Mouse (Mus musculus): ENCODE measurements around the gene Abhd2. TPM values are rescaled to one million over a fixed set of nuclear protein-coding genes. Genes with fewer than 3 reads are reported as not detected.

Abhd2 gene
- polyA plus RNA-seq, 1 experiment from 2014 or later, result 5.6 TPM

DNA sequence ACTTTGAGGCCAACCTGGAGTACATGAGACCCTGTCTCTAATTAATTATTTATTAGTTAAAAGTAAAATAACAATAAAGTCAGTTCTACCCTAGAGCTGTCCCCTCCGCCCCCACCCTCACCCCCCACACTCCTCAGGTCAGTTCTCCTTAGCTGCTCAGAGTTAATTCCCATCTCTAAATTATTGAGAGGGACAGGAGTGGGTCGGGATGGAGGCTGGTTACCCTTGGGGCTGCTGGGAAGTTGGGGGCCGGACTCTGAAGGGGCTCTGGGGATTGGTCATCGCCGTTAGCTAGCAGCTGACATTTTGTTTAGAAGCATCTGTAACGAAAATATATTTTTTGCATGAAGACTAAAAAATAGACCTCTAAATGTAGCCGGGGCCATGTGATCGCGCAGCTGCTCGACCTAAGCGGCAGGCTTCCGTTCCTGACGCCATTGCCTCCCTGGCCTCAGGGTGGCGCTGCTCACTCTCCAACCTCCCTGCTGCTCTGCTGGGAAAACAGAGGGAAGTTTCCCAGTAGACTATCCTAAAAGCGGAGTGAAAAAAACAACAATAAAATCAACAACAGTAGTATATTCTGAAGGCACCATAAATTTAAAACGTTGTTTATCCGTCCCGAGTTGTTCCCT lies 26.8 kb upstream of the Abhd2 start:
- WGBS, result 14% methylated on average over 18 of the region's 18 CpGs
- peak; percentile 53; the same call in 1 of the 2 replicates for ATAC-seq (ENCODE audit: insufficient number of reproducible peaks, low FRiP score)
- Histone ChIP-seq H3K27me3 (replicated peaks) (0 out of 2 replicates have a peak, but pooled peaks cover 5% of the 10 kb centered on the region), H3K36me3 (no peaks in the 10 kb centered on the region), H3K9me3 (replicated peaks) (no peaks in the 10 kb centered on the region), H3K27ac (ENCODE audit: poor library complexity, severe bottlenecking) (no peak overlapping the region), H3K9ac (0 out of 2 replicates have a peak overlapping the region, but pooled peaks have one; percentile 25), H3K4me2 (peak overlapping the region; percentile 59), H3K4me3 (peak overlapping the region; percentile 22; the same call in 1 of the 2 replicates), H3K4me1 (replicated peaks) (peaks cover 17% of the 10 kb centered on the region; the same call in 1 of the 2 replicates)

DNA sequence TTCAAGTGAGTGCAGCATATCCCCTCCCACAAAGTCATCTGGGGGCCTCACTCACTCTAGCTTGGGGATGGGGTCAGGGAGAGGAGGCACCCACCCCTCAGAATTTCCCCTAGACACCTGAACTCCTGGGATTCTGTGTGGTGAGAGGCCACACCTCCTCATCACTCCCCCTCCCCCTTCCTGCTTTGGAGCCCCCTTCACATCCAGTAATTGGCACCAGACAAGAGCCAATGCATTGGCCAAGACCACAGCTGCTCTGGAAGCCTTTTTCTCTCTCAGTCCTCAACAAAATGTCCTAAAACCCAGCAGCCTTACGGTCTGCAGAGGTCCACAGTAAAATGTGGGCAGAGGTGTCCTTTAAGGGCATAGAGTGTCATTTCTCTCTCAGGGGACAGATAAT lies 25.6 kb upstream of the Abhd2 start:
- 68% methylated on average over 1 of the region's 1 CpGs for WGBS
- no peak for ATAC-seq (ENCODE audit: insufficient number of reproducible peaks, low FRiP score)
- no peak overlapping the region for H3K9ac ChIP-seq
- H3K9me3 ChIP-seq (replicated peaks), result no peaks in the 10 kb centered on the region
- no peak overlapping the region for H3K4me2 ChIP-seq
- no peak overlapping the region for H3K4me3 ChIP-seq
- H3K27me3 ChIP-seq (replicated peaks), result 0 out of 2 replicates have a peak, but pooled peaks cover 3% of the 10 kb centered on the region
- H3K36me3 ChIP-seq, result no peaks in the 10 kb centered on the region
- no peak overlapping the region for H3K27ac ChIP-seq (ENCODE audit: poor library complexity, severe bottlenecking)
- H3K4me1 ChIP-seq (replicated peaks), result peaks cover 17% of the 10 kb centered on the region; the same call in 1 of the 2 replicates

DNA sequence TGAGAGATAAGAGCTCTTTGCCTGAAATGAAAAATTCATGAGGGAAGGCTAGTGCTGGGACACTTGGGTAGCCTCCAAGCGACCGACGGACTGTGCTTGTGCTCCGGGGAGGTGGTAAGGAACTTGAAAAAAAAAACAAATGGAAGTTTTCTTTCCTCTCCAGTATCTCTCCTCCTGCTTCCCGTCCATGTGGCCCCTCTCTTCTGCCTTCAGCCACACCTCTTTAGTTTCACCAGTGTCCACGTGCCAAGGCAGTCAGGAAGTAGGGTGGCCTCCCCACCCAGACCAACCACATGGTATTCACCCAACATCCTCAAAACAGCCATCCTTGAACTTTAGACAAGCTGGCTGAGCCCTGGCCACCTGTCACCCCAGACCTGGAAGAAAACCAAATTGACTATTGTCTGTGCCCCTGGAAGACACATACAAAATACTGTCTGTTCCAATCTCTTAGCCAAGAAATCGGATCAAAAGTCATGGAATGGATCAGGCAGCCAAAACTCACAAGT lies 25.1 kb upstream of the Abhd2 start:
- H3K36me3 ChIP-seq, result no peaks in the 10 kb centered on the region
- no peak overlapping the region for H3K4me2 ChIP-seq
- H3K9me3 ChIP-seq (replicated peaks), result no peaks in the 10 kb centered on the region
- no peak for ATAC-seq (ENCODE audit: insufficient number of reproducible peaks, low FRiP score)
- no peak overlapping the region for H3K27ac ChIP-seq (ENCODE audit: poor library complexity, severe bottlenecking)
- H3K4me1 ChIP-seq (replicated peaks), result peaks cover 17% of the 10 kb centered on the region; the same call in 1 of the 2 replicates
- WGBS, result 39% methylated on average over 7 of the region's 7 CpGs
- H3K9ac ChIP-seq, result no peak overlapping the region
- H3K4me3 ChIP-seq, result no peak overlapping the region
- H3K27me3 ChIP-seq (replicated peaks), result no peaks in the 10 kb centered on the region

DNA sequence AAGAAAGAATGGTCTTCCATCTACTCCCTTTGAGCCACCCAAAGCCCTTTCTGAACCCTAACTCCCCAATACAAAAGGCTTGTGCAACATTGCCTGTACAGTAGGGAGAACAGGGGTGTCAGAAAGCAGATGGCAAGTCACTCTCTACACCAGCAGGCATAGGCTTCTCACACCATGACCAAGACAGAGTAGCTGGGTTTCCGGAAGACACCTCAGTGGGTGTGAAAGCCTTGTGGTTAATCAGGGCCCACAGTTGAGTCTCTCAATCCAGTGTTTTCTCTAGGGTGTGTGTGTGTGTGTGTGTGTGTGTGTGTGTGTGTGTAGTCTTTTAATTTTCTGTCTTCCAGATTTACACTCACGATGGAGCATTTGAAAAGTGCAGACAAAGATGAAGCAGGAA lies 23.4 kb upstream of the Abhd2 start:
- Histone ChIP-seq H3K4me2 (no peak overlapping the region), H3K9me3 (replicated peaks) (no peaks in the 10 kb centered on the region), H3K4me1 (replicated peaks) (peaks cover 12% of the 10 kb centered on the region; the same call in 1 of the 2 replicates), H3K27me3 (replicated peaks) (no peaks in the 10 kb centered on the region), H3K27ac (ENCODE audit: poor library complexity, severe bottlenecking) (no peak overlapping the region), H3K9ac (no peak overlapping the region), H3K36me3 (no peaks in the 10 kb centered on the region), H3K4me3 (no peak overlapping the region)
- ATAC-seq (ENCODE audit: insufficient number of reproducible peaks, low FRiP score), result no peak
- WGBS, result 85% methylated on average over 2 of the region's 2 CpGs

DNA sequence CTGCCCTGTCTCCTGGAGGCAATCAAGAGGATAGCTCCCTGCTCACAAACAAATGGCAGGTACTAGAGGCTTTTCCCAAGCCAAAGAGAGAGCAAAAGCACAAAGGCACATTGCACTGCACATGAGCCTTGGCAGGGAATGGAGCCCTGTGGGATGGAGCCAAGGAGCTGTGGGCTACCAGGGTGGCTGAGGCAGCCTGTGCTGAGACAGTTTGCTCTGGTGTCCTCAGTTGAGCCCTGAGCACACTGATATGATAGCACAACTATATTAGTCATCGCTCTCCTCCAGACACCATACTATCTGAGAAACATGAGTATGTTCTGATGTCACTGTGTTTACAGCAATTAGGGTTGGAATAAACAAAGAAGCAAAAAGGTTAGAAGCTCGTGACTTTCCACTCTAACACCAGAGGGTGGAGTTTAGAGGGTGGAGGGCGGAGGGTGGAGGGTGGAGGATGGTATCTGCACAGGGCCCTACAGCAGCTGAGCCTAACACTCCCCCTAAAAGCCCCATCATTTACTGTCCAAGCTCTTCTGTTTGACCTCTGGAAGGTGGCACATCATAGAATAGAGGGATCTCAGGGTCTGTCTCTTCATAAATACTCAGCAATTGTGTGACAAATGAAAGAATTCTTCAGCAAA lies 18.6 kb upstream of the Abhd2 start:
- no peak overlapping the region for H3K4me3 ChIP-seq

DNA sequence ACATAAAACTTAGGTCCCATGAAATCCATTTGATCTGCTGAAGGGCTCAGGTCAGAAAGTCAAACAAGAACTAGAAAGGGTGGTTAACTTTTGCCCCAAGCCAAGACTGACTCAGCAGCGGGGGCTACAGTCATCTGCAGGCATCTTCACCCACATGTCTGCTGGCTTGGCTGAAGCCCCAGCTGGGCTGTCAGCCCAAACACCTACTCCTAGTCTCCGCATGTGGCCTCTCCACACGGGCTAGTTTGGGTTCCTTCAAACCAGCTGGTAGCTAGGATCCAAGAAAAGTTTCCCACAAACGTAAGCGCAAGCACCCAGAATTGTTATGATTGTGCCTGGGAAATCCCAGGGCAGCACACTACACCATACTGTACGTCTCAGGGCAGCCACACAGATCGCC lies 17.6 kb upstream of the Abhd2 start:
- 86% methylated on average over 7 of the region's 7 CpGs for WGBS
- no peak overlapping the region for H3K9ac ChIP-seq
- H3K27me3 ChIP-seq (replicated peaks), result no peaks in the 10 kb centered on the region
- H3K4me1 ChIP-seq (replicated peaks), result no peaks in the 10 kb centered on the region
- H3K36me3 ChIP-seq, result no peaks in the 10 kb centered on the region
- no peak overlapping the region for H3K27ac ChIP-seq (ENCODE audit: poor library complexity, severe bottlenecking)
- no peak overlapping the region for H3K4me2 ChIP-seq
- no peaks in the 10 kb centered on the region for H3K9me3 ChIP-seq (replicated peaks)
- no peak overlapping the region for H3K4me3 ChIP-seq
- ATAC-seq (ENCODE audit: insufficient number of reproducible peaks, low FRiP score), result no peak

More for the DNA sequence above, 18.6 kb upstream of the Abhd2 start:
- H3K4me2 ChIP-seq, result no peak overlapping the region
- no peak overlapping the region for H3K9ac ChIP-seq
- no peak overlapping the region for H3K27ac ChIP-seq (ENCODE audit: poor library complexity, severe bottlenecking)
- H3K4me1 ChIP-seq (replicated peaks), result no peaks in the 10 kb centered on the region
- no peaks in the 10 kb centered on the region for H3K9me3 ChIP-seq (replicated peaks)
- peak; percentile 74 for ATAC-seq (ENCODE audit: insufficient number of reproducible peaks, low FRiP score)
- H3K36me3 ChIP-seq, result no peaks in the 10 kb centered on the region
- WGBS, result 58% methylated on average over 3 of the region's 3 CpGs
- H3K27me3 ChIP-seq (replicated peaks), result no peaks in the 10 kb centered on the region

DNA sequence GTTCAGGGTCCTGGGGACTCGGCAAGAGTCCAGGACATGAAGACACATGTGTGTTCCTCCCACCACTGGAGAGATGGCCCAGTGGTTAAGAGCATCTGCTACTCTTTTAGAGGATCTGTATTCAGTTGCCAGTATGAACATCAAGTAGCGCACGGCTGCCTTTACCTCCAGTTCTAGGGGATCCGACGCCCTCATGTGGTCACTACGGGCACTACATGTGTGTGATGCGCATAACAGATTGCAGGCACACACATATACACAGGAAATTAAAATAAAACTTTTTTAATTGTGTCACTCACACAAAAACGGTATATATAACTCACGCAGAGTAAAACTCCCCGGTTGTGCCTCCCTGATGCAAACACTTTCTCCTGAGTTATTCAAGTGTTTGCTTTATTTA lies 17.2 kb upstream of the Abhd2 start:
- no peaks in the 10 kb centered on the region for H3K9me3 ChIP-seq (replicated peaks)
- 81% methylated on average over 10 of the region's 10 CpGs for WGBS
- no peaks in the 10 kb centered on the region for H3K27me3 ChIP-seq (replicated peaks)
- no peak for ATAC-seq (ENCODE audit: insufficient number of reproducible peaks, low FRiP score)
- H3K36me3 ChIP-seq, result no peaks in the 10 kb centered on the region
- no peak overlapping the region for H3K9ac ChIP-seq
- H3K4me3 ChIP-seq, result no peak overlapping the region
- no peak overlapping the region for H3K4me2 ChIP-seq
- H3K27ac ChIP-seq (ENCODE audit: poor library complexity, severe bottlenecking), result no peak overlapping the region
- H3K4me1 ChIP-seq (replicated peaks), result no peaks in the 10 kb centered on the region

DNA sequence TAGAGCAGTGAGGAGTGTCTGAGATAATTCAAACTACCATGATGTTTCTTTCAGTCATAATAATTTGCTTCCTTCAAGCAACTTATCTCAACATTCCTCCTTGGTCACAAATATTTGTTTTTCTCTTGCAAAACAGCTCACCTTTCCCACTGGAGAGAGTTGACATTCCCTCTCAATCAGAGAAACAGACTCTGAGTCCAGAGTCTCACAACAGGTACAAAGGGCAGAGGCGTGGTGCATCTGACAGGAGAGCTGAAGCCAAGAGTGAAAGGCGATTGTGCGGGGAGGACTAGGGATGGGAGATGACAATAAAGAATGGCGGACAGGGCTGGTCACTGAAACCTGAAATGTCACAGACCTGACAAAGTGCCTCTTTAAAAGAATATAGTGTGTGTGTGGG lies 16.3 kb upstream of the Abhd2 start:
- no peaks in the 10 kb centered on the region for H3K27me3 ChIP-seq (replicated peaks)
- H3K36me3 ChIP-seq, result no peaks in the 10 kb centered on the region
- no peaks in the 10 kb centered on the region for H3K9me3 ChIP-seq (replicated peaks)
- no peak for ATAC-seq (ENCODE audit: insufficient number of reproducible peaks, low FRiP score)
- no peak overlapping the region for H3K9ac ChIP-seq
- no peak overlapping the region for H3K4me3 ChIP-seq
- no peaks in the 10 kb centered on the region for H3K4me1 ChIP-seq (replicated peaks)
- H3K4me2 ChIP-seq, result no peak overlapping the region
- 90% methylated on average over 4 of the region's 4 CpGs for WGBS
- H3K27ac ChIP-seq (ENCODE audit: poor library complexity, severe bottlenecking), result no peak overlapping the region

DNA sequence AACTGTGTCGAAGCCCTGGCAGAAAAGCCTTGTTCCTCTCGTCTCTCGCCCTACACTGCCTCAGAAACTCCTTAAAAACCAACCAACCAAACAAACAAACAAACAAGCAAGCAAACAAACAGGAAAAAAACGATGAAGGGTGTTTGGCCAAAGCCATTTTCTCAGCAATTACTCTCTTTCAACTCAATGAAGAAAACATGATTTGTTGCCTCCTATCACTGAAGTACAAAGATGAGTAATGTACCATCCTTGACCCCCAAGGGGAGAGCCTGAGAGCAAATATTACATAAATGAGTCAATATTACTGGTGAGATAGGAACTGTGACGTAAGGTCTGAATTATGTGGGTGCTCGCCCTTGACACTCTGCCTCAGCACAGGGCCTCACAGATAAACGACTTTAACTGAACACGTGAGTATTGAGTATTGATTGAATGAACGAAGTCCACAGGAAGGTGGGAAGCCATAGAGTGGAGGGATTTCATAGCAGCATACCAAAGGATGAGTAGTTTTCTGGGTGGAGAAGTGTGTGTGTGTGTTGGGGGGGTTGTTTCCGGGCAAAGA lies 13.9 kb upstream of the Abhd2 start:
- Histone ChIP-seq H3K4me3 (no peak overlapping the region), H3K27ac (ENCODE audit: poor library complexity, severe bottlenecking) (no peak overlapping the region), H3K4me2 (no peak overlapping the region), H3K9me3 (replicated peaks) (no peaks in the 10 kb centered on the region), H3K27me3 (replicated peaks) (0 out of 2 replicates have a peak, but pooled peaks cover 3% of the 10 kb centered on the region), H3K36me3 (no peaks in the 10 kb centered on the region), H3K9ac (no peak overlapping the region), H3K4me1 (replicated peaks) (no peaks in the 10 kb centered on the region)
- 83% methylated on average over 10 of the region's 10 CpGs for WGBS
- ATAC-seq (ENCODE audit: insufficient number of reproducible peaks, low FRiP score), result no peak

DNA sequence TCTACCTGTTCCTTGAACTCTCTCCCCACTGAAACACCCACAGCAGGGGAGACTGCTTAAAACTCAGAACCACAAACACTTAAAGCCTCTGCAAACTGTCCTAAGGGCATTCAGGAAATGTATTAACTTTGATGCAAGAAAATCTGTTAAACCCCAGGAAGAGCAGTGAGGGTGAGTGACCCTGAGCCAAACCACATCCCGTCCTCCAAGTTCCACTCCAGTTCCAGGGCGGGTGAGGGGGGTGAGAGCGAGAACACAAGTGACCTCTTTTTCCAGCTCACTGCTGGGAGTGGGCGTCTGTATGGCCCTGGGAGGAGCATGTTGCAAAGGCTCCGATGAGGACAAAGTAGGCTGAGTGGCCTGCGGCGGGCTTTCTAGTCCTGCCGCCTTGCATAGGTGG lies 10.5 kb upstream of the Abhd2 start:
- Histone ChIP-seq H3K9ac (no peak overlapping the region), H3K4me3 (no peak overlapping the region), H3K36me3 (no peaks in the 10 kb centered on the region), H3K9me3 (replicated peaks) (no peaks in the 10 kb centered on the region), H3K27me3 (replicated peaks) (0 out of 2 replicates have a peak, but pooled peaks cover 3% of the 10 kb centered on the region), H3K27ac (ENCODE audit: poor library complexity, severe bottlenecking) (no peak overlapping the region), H3K4me2 (no peak overlapping the region), H3K4me1 (replicated peaks) (no peaks in the 10 kb centered on the region)
- ATAC-seq (ENCODE audit: insufficient number of reproducible peaks, low FRiP score), result no peak
- 81% methylated on average over 8 of the region's 8 CpGs for whole genome bisulfite sequencing

DNA sequence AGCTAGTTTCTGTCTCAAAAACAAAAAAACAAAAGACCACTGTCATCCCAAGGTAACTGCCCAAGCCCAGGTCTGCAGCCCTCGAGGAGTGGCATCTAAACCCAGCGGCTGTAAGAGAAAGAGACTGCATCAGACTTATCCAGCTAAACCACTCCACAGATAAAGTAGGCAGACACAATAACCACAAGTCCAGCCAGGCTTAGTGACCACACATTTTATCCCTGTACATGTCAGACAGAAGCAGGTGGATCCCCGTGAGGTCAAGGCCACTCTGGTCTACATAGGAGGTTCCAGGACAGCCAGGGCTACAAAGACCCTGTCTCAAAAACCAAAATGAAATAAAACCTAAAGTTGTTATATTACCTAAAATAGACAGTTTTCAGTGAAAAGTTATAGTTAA lies 9.2 kb upstream of the Abhd2 start:
- H3K4me3 ChIP-seq, result no peak overlapping the region
- H3K4me1 ChIP-seq (replicated peaks), result 0 out of 2 replicates have a peak, but pooled peaks cover 4% of the 10 kb centered on the region
- H3K9me3 ChIP-seq (replicated peaks), result no peaks in the 10 kb centered on the region
- H3K9ac ChIP-seq, result no peak overlapping the region
- no peak for ATAC-seq (ENCODE audit: insufficient number of reproducible peaks, low FRiP score)
- H3K27me3 ChIP-seq (replicated peaks), result 0 out of 2 replicates have a peak, but pooled peaks cover 3% of the 10 kb centered on the region
- 86% methylated on average over 3 of the region's 3 CpGs for WGBS
- H3K27ac ChIP-seq (ENCODE audit: poor library complexity, severe bottlenecking), result no peak overlapping the region
- no peak overlapping the region for H3K4me2 ChIP-seq
- no peaks in the 10 kb centered on the region for H3K36me3 ChIP-seq

Measured in heart, embryonic 12.5 days (tissue).